Mouse (Mus musculus): Measurements from ENCODE around the gene Grrp1.
"Not testable (repeated sequence)": the region's sequence is repeated elsewhere in the genome, so short reads cannot be mapped to it uniquely, and the experiment has no call there.

Grrp1 gene

DNA sequence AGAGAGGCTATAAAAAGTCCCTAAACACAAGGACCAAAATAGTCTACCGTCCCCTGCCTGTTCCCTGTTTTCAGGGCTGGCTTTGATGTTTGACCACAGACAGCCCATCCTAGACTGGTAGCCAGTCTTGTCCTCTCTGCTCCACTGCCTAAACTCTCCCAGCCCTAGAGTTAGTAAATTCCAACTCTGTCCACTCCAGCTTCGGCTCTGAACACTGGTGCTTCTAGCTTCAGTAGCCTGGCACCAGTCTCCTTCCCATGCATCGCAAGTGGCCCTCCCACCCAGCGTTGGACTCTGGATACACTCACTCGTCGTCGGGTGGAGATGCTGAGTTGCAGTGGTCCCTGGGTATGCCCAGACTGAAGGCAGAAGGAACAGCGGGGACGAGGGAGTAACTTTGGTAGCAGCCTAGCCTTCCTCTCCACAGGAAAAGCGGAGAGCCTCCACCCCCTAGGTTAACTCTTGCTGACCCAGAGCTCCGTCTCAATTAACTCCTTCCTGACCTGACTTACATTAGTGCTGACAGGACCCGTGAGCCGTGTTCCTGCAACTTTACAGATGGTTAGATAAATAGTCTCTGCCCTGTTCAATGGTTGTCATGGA is at the start of gene Grrp1:
Grrp1 (minus strand) TSS at position 385 of the 603 bp plus-strand sequence.
- DNase-seq (ENCODE audit: low read depth, low spot score) = no peak

DNA sequence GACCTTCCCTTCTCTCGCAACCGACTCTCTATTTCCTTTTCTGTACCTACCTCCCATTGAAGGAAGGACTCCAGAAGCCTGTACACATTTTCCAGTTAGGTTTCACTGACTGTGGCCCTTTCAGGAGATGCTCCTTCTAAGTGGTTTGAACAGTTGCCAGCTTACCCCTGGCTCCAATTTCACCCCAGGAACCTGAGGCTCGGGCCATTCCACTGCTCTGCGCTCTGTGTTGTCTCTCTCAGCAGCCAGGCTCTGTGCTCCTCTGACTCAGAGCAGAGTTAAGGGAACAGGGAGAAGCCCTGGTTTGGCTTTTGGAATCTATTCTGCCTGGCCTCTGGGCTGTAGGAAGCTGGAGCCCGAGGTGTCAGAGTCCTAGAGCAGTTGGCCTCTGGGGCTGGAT is 48.2 kb upstream of the Grrp1 start:
- DNase-seq (ENCODE audit: low read depth, low spot score) = no peak

DNA sequence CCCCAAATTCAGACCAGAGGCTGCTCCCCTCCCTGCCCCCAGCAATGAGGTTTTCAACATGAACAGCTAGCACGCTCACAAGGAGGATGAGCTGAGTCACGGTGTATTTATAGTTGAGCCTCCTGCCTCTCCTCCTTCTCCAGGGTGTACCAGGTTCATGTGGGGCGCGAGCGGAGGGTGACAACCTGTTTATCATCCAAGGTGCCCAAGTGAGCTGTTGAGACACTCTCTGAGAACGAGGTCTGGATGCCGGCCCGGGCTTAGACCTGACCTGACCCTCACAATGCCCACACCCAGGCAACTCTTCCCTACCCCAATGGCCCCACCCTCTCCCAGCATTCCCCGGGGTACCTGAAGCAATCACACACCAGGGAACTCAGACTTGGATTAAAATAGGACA is 46.4 kb upstream of the Grrp1 start:
- DNase-seq (ENCODE audit: low read depth, low spot score) = no peak

DNA sequence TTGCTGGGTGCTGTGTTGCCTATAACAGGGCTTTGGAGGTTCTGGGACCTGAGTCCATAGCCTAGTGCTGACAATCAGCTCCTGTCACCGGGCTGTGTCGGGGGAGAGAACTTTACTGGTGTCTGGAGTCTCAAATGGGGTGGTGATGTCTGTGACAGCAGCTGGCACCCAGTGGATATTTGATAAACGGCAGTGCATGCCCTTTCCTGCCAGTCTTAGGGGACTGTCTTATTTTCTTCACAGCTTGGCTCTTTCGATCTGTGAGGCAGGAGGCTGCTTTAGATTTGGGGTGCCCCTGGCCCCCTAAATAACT is 45.5 kb upstream of the Grrp1 start:
- no peak for DNase-seq (ENCODE audit: low read depth, low spot score)

DNA sequence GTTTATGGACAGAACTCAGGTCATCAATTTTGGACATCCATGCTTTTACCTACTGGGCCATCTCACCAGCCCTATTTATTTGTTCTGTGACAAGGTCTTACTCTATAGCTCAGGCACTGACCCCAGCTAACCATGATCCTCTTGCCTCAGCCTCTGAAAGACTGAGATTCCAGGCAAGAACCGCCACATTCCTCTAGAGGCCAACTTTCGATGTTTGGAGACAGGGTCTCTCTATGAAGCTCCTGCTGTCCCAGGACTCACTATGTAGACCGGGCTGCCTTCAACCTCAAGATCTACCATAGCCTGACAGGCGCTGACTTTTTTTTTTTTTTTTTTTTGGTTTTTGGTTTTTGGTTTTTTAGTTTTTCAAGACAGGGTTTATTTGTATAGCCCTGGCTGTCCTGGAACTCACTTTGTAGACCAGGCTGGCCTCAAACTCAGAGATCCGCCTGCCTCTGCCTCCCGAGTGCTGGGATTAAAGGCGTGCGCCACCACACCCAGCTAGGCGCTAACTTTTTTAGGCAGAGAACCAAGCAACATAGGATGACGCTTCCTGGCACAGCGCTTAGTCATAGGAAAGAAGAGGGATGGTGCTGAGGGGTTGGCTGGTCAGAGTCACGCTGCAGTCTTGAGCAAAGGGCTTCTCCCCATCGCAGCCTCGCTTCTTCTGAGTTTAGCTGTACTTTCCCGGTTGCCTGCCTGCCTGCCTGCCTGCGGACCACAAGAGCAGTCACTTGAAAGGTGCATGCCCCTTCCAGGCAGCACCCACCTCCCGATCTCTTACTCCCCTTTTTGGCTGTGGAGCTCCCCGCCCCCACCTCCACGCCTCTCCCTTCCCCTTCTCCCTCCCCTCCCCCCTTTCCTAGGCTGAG is 45.0 kb upstream of the Grrp1 start:
- DNase-seq (ENCODE audit: low read depth, low spot score) = peak; percentile 76

DNA sequence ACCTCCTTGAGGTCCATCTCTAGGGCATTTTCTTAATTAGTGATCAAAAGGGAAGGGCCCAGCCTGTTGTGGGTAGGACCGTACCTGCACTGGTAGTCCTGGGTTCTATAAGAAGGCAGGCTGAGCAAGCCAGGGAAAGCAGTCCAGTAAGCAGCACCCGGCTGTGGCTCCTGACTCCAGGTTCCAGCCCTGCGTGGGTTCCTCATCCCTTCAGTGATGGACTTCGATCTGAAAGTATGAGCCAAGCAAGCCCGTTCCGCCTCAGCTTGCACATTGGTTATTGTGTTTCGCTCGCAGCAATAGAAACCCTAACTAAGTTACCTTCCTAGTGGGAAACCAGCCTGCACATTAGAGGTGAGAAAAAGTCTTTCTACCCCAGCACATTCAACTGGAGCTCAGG is 43.5 kb upstream of the Grrp1 start:
- no peak for DNase-seq (ENCODE audit: low read depth, low spot score)

DNA sequence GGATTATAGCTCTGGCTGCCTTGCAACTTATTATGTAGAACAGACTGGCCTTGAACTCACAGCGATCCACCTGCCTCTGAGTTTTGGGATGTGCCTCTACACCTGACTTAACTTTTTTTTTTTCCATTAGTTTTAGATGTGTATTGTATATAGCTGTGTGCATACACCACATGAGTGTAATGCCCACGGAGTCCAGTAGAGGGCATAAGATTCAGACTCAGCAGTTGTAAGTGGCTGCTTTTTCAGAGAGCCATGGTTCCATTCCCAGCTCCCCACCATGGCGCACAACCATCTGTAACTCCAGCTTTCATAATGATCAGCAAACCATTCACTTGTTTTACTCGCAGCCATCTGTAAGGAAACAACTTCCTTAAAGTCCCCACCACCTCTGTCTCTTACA is 42.6 kb upstream of the Grrp1 start:
- peak; percentile 72 for DNase-seq (ENCODE audit: low read depth, low spot score)

DNA sequence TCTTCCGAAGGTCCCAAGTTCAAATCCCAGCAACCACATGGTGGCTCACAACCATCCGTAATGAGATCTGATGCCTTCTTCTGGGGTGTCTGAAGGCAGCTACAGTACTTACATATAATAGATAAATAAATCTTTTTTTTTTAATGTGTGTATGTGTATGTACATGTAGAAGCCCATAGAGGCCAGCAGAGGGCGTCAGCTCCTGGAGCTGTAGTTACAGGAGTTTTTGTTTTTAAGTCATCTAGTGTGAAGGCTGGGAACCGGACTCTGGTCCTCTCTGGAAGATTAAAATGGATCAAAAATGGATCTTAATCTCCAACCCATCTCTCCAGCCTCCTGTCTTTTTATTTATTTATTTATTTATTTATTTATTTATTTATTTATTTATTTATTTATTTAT is 42.2 kb upstream of the Grrp1 start:
- not testable (repeated sequence) for DNase-seq (ENCODE audit: low read depth, low spot score)

DNA sequence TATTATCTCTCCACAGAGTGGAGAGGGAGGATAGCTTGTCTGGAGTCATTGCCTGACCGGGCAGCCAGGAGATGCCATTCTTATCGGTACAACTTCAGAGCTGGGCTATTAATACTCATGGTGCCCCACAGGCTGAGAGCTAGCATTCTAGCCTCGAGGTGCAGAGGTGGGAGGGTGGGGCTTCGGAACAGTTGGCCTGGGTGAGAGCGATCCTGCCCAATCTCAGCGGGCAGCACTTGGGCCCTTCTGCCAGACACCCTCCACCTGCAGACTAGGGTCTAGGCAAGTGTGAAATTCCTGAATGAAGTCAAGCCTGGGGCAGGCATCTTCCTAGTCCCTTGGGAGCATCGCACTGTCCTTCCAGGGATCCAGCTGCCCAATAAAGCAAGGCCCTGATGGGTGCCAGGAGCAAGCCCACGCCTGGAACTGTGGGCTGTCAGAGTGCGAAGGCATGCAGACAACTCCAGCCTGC is 39.8 kb upstream of the Grrp1 start:
- DNase-seq (ENCODE audit: low read depth, low spot score) = no peak

DNA sequence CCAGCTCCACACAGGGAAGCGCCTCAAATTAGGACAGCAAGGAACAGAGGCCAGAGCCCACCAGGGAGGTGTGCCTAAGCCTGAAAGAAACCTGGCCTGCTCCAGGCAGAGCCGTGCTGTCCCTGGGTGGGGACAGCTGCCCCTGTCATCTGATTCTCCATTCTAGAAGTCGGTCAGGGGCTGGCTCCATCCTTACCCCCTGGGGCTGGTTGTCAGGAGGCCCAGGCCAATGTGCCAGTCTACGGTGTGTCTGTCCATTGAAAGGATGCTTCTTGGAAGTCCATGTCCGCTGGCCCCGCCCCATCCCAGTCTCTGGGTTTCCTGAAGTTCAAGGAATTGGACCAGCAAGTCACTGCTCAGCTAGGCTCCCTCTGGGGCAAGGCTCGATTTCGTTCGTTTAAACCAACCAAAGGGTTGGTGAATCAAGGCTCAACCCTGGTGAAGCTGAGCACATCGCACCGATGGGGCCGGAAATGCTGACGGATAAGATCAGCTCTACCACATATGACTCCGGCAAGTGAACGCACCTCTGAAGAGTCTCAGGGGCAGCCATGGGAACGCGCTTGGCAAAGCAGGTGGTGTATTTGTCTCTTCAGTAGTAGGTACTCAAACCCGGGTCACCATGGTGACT is 39.3 kb upstream of the Grrp1 start:
- DNase-seq (ENCODE audit: low read depth, low spot score) = no peak

DNA sequence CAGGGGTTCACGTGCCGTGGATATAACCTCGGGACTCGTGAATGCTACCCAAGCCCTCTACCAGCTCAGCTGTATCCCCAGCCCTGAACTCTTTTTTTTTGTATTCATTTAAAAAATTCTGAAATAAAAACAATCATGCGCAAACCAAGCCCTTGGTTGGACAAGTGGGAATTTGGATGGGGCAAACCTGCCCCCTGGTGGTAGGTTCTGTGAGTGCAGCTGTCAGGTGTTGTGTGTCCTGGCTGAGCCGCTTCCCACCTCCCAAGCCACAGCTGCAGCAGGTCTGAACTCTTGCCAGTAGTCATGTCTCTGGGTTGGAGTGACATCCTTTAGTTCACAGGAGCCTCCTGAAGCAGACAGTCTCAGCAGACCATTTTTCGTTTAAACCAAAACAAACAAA is 38.2 kb upstream of the Grrp1 start:
- peak; percentile 71 for DNase-seq (ENCODE audit: low read depth, low spot score)

DNA sequence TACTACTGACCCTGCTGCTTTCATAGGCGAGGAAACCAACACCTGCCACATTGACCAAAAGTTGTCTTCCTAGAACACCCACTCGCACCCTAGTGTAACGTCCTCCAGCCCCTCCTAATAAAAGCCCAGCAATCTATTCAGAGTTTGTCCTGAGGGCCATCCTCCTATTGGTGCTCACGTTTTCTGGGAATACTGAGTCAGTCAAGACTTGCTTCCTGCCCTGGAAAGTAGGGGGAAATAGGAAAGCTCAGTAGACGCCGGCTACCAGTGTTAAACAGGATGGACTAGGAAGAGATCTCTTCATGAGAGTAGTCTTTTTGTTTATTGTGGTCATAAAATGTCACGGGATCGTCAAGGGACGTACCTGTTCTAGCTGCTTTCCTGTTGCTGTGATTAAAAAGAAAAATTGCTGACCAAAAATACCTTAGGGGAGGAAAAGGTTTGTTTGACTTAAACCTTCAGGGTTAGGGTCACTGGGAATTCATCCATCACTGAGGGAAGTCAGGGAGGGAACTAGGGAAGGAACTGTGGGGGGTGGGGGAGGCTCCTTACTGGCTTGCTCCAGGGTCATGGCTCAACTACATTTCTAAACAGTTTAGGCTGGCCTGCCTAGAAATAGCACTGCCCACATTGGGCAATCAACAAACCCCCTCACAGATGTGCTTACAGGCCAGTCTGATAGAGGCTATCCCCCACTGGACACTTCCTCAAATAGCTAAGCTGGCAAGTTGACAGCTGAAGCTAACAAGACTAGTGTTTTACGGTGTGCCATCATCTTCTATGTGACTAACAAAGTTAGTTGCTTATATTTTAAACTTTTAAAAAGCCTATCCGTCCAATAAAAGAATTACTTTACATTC is 34.7 kb upstream of the Grrp1 start:
- DNase-seq (ENCODE audit: low read depth, low spot score) = no peak

DNA sequence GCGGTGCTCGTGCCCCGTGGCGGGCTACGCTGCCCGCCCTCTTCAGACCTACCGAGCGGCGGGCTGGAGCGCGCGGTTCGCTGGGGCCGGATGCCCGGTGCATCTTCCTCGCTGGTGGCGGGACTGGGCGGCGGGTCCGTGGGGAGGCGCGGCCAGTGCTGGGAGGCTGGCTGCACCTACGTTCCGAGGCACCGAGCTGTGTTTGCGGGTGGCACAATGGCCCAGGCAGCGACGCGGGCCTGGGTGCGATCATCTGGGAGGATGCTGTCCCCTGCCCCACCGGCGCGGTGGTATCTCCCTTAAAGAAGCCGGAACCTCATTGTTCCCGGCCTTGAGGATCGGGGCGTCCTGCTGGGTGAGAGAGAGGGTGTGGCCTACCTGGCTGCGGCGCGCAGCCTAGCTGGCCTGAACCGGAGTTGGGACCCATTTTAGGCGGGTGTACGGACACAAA is 33.7 kb upstream of the Grrp1 start, which contains the start of gene Pdik1l:
Pdik1l (minus strand) TSS at position 321 of the 451 bp plus-strand sequence.
- peak; percentile 95 for DNase-seq (ENCODE audit: low read depth, low spot score)

DNA sequence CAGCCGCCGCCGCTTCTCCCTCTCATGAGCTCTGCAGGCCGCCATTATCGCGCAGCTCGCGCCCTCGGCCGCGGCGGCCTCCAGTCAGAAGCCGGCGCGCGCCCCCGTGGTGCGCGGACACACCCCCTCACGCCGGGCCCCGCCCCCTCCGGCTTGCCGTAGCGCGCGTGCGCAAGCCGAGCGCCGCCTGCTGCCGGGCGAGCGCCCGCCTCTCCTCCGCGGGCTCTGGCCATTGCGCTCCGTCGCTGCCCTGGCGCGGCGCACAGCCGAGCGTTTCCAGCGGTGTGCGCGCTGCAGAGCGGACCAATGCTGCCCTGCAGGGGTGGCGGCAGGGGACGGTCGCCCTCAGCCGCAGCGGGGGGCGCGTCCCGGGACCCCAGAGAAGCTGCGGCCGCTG is 33.3 kb upstream of the Grrp1 start:
- DNase-seq (ENCODE audit: low read depth, low spot score) = peak; percentile 84

DNA sequence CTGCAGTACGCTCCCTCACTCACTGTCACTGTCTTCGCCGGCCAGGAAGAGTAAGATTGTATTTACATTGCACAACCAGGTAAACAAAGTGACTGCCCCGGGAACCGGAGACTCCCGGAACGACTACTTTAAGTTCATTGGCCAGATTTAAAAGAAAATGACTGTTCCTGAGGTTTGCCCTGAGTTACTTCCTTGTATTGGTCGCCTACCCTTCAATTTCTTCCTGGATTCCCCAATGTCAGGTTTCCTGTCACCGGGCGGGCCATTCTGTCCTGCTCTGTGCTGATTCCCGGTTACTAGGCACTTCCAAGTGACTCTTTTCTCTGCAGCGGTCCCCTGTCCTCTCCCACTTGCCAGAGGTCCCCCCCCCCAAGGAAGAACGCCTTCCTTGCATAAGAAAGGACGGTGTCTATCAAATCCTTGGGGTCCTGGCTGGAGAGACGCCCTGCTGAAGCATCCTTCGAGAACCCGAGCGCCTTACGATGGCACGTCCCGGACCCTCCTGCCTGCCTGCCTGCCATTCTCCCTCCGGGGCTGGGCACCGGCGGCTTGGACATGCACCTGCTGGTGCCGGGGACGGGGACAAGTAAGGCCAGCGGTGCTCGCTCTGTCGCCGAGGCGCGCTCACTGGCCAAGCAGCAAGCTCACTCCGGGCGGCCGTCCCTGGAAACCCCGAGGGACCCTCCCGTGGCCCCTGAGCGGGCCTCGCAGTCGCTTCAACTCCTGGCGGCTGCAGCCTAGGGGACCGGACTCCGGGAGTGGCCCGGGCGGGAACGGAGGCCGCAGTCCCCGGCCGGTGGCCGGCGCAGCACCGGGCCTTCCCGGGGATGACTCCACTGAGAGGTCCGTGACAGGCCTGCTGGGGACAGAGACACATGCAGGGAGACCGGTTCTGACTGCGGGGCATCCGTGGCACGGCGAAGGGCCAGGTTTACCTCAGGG is 32.6 kb upstream of the Grrp1 start:
- no peak for DNase-seq (ENCODE audit: low read depth, low spot score)

DNA sequence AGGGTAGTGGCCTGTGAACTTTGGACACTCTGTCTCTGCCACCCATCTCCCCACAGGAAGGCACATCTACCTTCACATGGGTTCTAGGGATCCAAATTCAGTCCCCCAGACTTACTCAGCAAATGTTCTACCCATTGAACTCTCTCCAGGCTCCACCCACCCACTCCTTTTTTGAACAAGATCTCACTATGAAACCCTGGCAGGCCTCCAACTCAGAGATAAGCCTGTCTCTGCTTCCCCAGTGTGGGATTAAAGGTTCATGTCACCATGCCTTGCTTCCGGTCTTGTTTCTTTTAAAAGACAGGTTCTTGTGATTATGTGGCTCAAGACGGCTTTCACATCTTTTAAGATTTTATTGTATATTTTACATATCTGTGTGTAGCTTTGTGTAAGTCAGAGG is 31.0 kb upstream of the Grrp1 start:
- no peak for DNase-seq (ENCODE audit: low read depth, low spot score)

DNA sequence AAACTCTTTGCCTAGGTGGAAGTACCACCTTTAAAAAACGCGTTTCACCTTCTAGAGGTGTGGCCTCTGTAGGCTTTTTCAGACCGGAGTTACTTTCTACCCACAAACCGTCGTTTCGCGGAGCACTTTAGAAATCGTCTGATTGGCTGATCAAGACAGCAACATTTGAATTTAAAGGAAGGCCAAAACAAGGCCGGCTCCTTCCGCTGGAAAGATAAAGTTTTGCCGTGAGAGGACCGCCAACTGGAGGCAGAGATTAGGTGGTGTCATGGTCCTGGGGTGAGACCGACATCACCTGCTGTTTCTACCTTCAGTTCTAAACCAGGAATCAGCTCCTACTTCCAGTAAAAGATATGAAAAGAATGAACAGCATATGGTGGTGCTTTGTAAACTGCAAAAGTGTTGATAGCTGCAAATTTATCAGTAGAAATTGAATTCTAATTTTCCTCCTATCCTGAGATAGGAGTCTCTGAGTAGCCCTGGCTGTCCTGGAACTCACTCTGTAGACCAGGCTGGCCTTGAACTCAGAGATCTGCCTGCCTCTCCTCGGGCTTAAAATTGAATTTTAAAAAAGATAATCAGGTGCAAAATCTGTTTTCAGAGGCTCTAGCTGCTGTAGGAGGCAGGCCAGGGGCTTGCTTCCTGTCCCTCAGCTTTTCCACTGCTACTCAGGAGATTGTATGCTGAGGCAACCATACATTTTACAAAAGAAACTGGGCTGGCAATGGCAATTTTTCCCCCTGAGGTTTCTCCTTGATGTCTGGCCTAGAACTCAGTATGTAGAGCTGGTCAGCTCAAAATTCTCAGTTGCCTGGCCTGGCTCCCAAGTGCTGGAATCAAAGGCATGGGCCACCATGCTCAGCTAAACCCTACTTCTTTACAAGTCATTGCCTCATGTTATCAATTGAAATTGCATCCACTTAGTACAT is 19.8 kb upstream of the Grrp1 start:
- DNase-seq (ENCODE audit: low read depth, low spot score) = peak; percentile 89

DNA sequence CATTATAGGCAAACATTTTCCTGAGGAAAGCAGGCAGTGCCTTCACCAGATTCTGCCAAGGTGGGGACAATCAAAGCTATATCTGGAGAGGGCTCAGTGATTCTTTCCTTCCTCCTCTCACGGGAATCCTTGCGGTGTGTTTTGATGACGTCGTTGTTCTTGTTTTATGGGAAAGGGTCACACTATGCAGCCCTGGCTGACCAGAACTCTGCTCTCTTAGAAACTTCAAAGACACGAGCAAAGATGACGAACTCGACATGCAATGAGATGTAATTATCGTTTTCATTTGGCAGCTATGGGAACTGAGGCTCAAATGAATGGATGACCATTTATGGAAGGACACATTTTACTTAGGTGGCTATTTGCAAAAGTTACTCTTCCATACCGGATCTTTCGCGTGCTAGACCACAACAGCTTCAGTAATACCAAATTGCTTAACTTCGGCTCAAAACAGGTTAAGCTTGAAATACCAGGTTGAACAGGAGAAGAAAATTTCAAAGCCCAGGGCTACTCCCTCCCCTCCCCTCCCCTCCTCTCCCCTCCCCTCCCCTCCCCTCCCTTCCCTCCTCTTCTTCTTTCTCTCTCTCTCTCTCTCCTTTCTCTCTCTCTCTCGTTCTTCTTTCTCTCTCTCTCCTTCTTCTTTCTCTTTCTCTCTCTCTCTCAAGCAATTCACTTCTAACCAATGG is 19.0 kb upstream of the Grrp1 start:
- no peak for DNase-seq (ENCODE audit: low read depth, low spot score)

DNA sequence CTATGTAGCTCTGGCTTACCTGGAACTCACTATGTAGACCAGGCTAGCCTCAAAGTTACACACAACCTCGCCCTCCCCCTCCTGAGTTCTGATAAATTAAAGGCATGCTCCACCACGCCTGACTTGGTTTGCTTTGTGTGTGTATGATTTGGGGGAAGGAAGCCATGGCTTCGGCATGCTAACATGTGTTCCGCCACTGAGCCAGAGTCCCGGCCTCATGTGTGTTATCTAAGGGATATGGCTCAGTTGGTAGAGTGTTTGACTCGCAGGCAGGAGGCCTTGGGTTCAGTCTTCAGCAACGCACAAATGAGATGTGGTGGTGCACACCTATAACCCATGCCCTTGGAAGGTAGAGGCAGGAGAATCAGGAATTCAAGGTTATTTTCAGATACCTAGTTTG is 18.1 kb upstream of the Grrp1 start:
- no peak for DNase-seq (ENCODE audit: low read depth, low spot score)
